Mouse (Mus musculus) forebrain, postnatal 0 days (tissue): ENCODE measurements around the gene Treml4. TPM values are rescaled to one million over a fixed set of nuclear protein-coding genes. Genes with fewer than 3 reads are reported as not detected.

ENCODE experiments used
- ATAC-seq: fragments of 200-750 bp; cut with Nextera tagmentation; 2 replicates; pipeline ENCODE4 v1.8.0; 2017; ENCODE audit warnings: mild to moderate bottlenecking, moderate library complexity
- DNase-seq: peaks from one replicate; pipeline ENCODE4 v3.0.0-alpha.2; 2015
- H3K27ac ChIP-seq: fragments of 300-500 bp; sonication (generic); 2 replicates; pipeline ENCODE4 v1.5.1; 2014; ENCODE audit warnings: low read depth, mild to moderate bottlenecking, antibody characterized with exemption, low read length, moderate library complexity, mixed read lengths
- H3K27me3 ChIP-seq: fragments of 300-500 bp; sonication (generic); 2 replicates; pipeline ENCODE4 v1.6.1; 2014; ENCODE audit warnings: mild to moderate bottlenecking, low read length, mixed read lengths; ENCODE audit not compliant: insufficient read depth
- H3K36me3 ChIP-seq: fragments of 300-500 bp; sonication (generic); 2 replicates; pipeline ENCODE4 v1.6.1; 2014; ENCODE audit warnings: mild to moderate bottlenecking, moderate library complexity; ENCODE audit not compliant: insufficient read depth
- H3K4me1 ChIP-seq: fragments of 300-500 bp; sonication (generic); 2 replicates; pipeline ENCODE4 v1.6.1; 2014; ENCODE audit warnings: antibody characterized with exemption; ENCODE audit not compliant: insufficient read depth
- H3K4me2 ChIP-seq: fragments of 300-500 bp; sonication (generic); 2 replicates; pipeline ENCODE4 v1.6.1; 2014; ENCODE audit warnings: low read depth, mild to moderate bottlenecking, moderate library complexity
- H3K4me3 ChIP-seq: fragments of 300-500 bp; sonication (generic); 2 replicates; pipeline ENCODE4 v1.5.1; 2014; ENCODE audit warnings: low read depth, low read length, mixed read lengths
- H3K9ac ChIP-seq: fragments of 300-500 bp; sonication (generic); 2 replicates; pipeline ENCODE4 v1.6.1; 2014; ENCODE audit warnings: mild to moderate bottlenecking
- H3K9me3 ChIP-seq: fragments of 300-500 bp; sonication (generic); 2 replicates; pipeline ENCODE4 v1.6.1; 2016; ENCODE audit warnings: low read length
- CTCF ChIP-seq: sonication (generic); IDR thresholded peaks from 2 replicates; pipeline ENCODE4 v1.5.1; 2016; ENCODE audit warnings: antibody characterized with exemption, control low read depth, low read depth
- WGBS: fragments of 180-500 bp; shearing (Covaris S2); extraction: QIAGEN DNeasy Blood & Tissue Kit; methylation state at CpG from one replicate; pipeline ENCODE4 v1.1.7; 2014; 5-methylcytosine and 5-hydroxymethylcytosine counted together
- polyA plus RNA-seq: library from polyadenylated mRNA; unstranded; fragments of >200 nt; fragmentation: Nextera tagmentation; extraction: Ambion mirVana; gene quantifications from 2 replicates; pipeline ENCODE4 v1.2.1, GENCODE M21; 2015
- total RNA-seq: library from RNA; depleted of rRNA; stranded (reverse); fragments of >200 nt; gene quantifications from 2 replicates; pipeline ENCODE4 v1.2.3, GENCODE M21; 2014

Treml4 gene
- total and polyA plus RNA-seq, 2 experiments from 2014 or later, result not detected

DNA sequence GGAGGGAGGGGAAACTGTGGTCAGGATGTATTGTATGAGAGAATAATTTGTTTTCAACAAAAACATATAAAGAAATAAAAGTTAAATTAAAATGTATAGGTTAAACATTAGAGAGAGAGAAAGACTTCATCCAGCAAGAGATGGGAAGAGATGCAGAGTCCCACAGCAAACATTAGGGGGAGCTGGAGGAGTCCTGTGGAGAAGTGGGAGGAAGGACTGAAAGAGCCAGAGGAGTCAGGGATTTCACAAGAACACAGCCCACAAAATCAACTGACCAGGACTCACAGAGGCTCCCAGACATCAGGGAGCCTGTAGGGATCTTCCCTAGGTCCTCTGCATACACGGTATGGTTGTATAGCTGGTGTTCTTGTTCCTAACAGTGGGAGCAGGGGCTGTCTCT is 22.7 kb downstream of the Treml4 start:
- WGBS, result 59% methylated on average over 1 of the region's 1 CpGs

DNA sequence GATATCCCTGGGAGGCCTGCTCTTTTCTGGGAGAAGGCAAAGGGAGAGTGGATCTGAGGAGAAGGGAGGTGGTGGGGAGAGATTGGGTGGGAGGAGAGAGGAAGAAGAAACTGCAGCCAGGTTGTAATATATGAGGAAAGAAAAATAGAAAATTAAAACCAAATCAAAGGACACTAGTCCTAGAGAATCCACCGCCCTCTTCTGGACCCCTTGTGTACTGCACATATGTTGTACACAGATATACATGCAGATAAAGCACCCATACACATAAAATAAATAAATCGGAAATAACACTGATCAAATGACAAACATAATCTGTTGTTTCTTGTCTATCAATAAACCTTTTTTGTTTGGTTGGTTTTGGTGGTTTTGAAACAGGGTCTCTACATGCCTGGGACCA is 23.2 kb downstream of the Treml4 start:
- peak; percentile 22; the same call in 1 of the 2 replicates for TF ChIP-seq CTCF
- H3K27ac ChIP-seq, result no peak overlapping the region
- H3K9ac ChIP-seq, result no peak overlapping the region
- H3K4me3 ChIP-seq, result no peak overlapping the region
- DNase-seq (no peak), ATAC-seq (no peak)
- H3K4me1 ChIP-seq, result no peaks in the 10 kb centered on the region; the same call in 1 of the 2 replicates
- no peaks in the 10 kb centered on the region for H3K27me3 ChIP-seq
- H3K36me3 ChIP-seq, result no peaks in the 10 kb centered on the region
- no peaks in the 10 kb centered on the region for H3K9me3 ChIP-seq
- 69% methylated on average over 2 of the region's 2 CpGs for WGBS
- no peak overlapping the region for H3K4me2 ChIP-seq

More for the DNA sequence above, 22.7 kb downstream of the Treml4 start:
- H3K4me1 ChIP-seq, result no peaks in the 10 kb centered on the region; the same call in 1 of the 2 replicates
- no peaks in the 10 kb centered on the region for H3K9me3 ChIP-seq
- no peak overlapping the region for H3K27ac ChIP-seq
- H3K36me3 ChIP-seq, result no peaks in the 10 kb centered on the region
- ATAC-seq (no peak), DNase-seq (no peak)
- H3K4me2 ChIP-seq, result no peak overlapping the region
- no peak overlapping the region for H3K9ac ChIP-seq
- H3K4me3 ChIP-seq, result no peak overlapping the region
- H3K27me3 ChIP-seq, result no peaks in the 10 kb centered on the region
- peak; percentile 19 for TF ChIP-seq CTCF

DNA sequence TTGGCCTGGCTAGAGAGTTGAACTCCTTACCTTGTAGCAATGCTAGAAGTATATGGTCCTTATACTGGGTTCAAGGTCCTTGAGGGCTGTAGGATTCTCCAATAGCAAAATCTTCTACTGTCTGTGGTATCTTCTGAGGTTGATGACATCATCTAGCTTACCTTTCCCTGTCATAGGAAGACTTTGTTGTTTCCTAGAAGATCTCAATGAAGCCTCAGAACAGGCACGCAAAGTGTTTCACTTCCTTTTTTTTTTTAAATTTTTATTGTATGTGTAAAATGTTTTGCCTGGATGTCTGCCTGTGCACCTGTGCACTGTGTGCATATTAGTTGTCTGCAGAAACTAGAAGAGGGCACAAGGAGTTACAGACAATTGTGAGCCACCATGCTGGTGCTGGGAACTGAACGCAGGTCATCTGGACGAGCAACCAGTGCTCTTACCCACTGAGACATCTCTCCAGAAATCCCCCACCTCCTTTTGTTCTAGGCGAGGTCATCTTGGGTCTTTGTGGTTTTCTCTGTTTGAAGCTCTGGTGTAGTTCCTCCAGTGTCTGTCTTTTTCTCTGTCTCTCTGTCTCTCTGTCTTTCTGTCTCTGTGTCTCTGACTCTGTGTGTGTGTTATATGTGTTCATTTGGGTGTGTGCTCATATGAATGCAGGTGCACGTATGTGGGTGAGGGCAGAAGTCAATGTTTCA is 29.6 kb downstream of the Treml4 start:
- H3K4me3 ChIP-seq, result no peak overlapping the region
- no peak for ATAC-seq
- H3K36me3 ChIP-seq, result no peaks in the 10 kb centered on the region
- H3K4me2 ChIP-seq, result no peak overlapping the region
- H3K4me1 ChIP-seq, result no peaks in the 10 kb centered on the region
- H3K27me3 ChIP-seq, result no peaks in the 10 kb centered on the region
- WGBS, result 85% methylated on average over 5 of the region's 5 CpGs
- no peak for TF ChIP-seq CTCF
- no peaks in the 10 kb centered on the region for H3K9me3 ChIP-seq
- no peak overlapping the region for H3K9ac ChIP-seq
- no peak overlapping the region for H3K27ac ChIP-seq
- no peak for DNase-seq

DNA sequence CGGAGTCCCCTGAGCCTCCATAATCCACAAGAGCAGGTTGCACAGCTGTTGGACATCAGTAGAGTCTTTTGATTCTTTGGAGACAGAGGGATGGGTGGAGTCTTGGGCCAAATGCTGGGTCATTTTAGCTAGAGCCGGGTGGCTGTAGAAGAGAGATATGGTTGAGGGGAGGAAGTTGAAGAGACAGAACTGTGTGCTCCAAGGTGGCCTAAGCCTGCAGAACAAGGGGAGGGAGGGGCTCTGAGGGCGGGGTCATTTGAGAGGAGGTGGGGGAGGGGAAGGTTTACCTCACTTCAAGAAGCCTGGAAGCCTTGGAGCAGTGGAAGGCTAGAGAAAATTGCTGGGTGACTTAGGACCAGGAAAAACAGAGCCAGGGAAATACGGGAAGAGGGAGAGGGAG is 35.1 kb downstream of the Treml4 start, which contains the start of gene Treml2:
Gene Treml2, plus strand, starts transcription at position 296 of the 400 bp plus-strand sequence.
- no peak for TF ChIP-seq CTCF

DNA sequence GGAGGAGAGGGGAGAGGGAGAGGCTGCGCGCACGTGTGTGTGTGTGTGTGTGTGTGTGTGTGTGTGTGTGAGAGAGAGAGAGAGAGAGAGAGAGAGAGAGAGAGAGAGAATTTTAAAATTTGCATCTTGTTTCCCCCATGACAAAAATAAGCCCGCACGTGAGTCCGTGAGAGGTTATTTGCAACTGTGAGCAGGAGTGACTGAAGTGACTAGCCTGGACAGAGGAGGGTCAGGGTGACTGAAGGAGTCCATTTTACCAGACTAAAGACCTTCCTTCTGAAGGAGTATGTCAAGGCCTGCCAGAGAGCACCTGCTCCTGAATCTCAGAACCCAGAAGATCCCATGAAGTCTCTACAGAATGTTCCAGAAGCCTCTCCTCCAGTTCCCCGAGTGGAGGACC is 35.7 kb downstream of the Treml4 start:
- ATAC-seq (no peak), DNase-seq (no peak)
- H3K36me3 ChIP-seq, result no peaks in the 10 kb centered on the region
- no peak overlapping the region for H3K9ac ChIP-seq
- no peak overlapping the region for H3K27ac ChIP-seq
- 53% methylated on average over 7 of the region's 7 CpGs for WGBS
- no peak overlapping the region for H3K4me2 ChIP-seq
- TF ChIP-seq CTCF, result no peak
- H3K27me3 ChIP-seq, result no peaks in the 10 kb centered on the region
- H3K4me1 ChIP-seq, result no peaks in the 10 kb centered on the region
- H3K4me3 ChIP-seq, result no peak overlapping the region
- H3K9me3 ChIP-seq, result no peaks in the 10 kb centered on the region

More for the DNA sequence above, 35.1 kb downstream of the Treml4 start, which contains the start of gene Treml2:
- no peaks in the 10 kb centered on the region for H3K36me3 ChIP-seq
- no peak for ATAC-seq
- no peak within 1 kb of the TSS for H3K9ac ChIP-seq
- H3K4me3 ChIP-seq, result no peak within 1 kb of the TSS
- no peak within 1 kb of the TSS for H3K27ac ChIP-seq
- no peaks in the 10 kb centered on the region for H3K9me3 ChIP-seq
- WGBS, result 36% methylated on average over 3 of the region's 4 CpGs
- H3K4me1 ChIP-seq, result no peaks in the 10 kb centered on the region
- DNase-seq, result no peak
- H3K4me2 ChIP-seq, result no peak within 1 kb of the TSS
- H3K27me3 ChIP-seq, result no peaks in the 10 kb centered on the region

DNA sequence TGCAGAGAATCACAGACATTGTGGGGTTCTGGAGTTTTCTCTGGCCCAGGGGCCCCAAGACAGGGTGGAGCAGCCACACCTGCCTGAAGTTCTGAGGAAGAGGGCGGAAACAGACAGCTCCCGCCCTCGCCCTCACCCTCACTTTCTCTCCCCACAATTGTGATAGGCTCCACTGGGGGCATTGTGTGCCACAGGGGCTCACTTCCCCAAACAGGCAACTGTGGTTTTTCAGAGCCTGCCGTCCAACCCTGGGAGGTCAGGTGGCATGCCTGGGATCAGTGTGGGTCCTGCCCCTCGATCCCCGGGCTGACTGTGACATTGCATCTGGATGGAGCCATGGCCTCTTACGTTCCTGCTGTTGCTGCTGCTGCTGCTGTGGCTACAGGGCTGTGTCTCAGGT is 36.1 kb downstream of the Treml4 start:
- ATAC-seq, result no peak
- Histone ChIP-seq H3K27ac (no peak overlapping the region), H3K4me3 (no peak overlapping the region), H3K4me2 (no peak overlapping the region), H3K9ac (no peak overlapping the region), H3K9me3 (no peaks in the 10 kb centered on the region), H3K4me1 (no peaks in the 10 kb centered on the region), H3K36me3 (no peaks in the 10 kb centered on the region), H3K27me3 (no peaks in the 10 kb centered on the region)
- TF ChIP-seq CTCF, result no peak
- WGBS, result 77% methylated on average over 7 of the region's 7 CpGs
- no peak for DNase-seq

DNA sequence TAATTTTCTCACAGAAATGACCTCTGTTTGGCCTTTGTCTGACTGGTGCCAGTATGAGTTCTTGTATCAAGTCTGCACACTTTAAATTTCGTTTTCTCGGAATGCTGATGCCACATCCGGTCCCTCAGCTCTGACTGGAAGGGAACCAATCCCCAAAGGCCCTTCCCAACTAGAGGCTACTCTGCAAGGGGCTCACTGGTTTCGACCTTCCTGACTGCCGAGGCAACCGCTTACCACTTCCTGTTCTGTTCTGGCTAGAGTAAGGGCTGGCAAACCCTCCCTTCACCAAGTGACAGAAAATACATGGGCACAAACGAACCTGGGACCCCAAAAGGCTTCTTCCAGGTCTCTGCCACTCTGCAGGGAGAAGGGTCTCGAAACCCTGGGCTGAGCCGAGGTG is 36.8 kb downstream of the Treml4 start:
- 80% methylated on average over 9 of the region's 9 CpGs for WGBS
- H3K4me1 ChIP-seq, result no peaks in the 10 kb centered on the region
- no peak for ATAC-seq
- H3K27ac ChIP-seq, result no peak overlapping the region
- no peak for TF ChIP-seq CTCF
- H3K27me3 ChIP-seq, result no peaks in the 10 kb centered on the region
- no peaks in the 10 kb centered on the region for H3K36me3 ChIP-seq
- H3K4me2 ChIP-seq, result no peak overlapping the region
- no peak overlapping the region for H3K4me3 ChIP-seq
- no peak for DNase-seq
- no peaks in the 10 kb centered on the region for H3K9me3 ChIP-seq
- no peak overlapping the region for H3K9ac ChIP-seq
